Mouse (Mus musculus) adrenal gland, adult (tissue): Measurements from ENCODE around the gene Hmgcs2.

ENCODE experiments used
- DNase-seq, 2 experiments: peaks; one replicate each; pipeline ENCODE4 v3.0.0; 2022 to 2023; ENCODE audit warnings: low spot score in 1 of 2; ENCODE audit not compliant: inconsistent age in 2 of 2

Hmgcs2 gene

DNA sequence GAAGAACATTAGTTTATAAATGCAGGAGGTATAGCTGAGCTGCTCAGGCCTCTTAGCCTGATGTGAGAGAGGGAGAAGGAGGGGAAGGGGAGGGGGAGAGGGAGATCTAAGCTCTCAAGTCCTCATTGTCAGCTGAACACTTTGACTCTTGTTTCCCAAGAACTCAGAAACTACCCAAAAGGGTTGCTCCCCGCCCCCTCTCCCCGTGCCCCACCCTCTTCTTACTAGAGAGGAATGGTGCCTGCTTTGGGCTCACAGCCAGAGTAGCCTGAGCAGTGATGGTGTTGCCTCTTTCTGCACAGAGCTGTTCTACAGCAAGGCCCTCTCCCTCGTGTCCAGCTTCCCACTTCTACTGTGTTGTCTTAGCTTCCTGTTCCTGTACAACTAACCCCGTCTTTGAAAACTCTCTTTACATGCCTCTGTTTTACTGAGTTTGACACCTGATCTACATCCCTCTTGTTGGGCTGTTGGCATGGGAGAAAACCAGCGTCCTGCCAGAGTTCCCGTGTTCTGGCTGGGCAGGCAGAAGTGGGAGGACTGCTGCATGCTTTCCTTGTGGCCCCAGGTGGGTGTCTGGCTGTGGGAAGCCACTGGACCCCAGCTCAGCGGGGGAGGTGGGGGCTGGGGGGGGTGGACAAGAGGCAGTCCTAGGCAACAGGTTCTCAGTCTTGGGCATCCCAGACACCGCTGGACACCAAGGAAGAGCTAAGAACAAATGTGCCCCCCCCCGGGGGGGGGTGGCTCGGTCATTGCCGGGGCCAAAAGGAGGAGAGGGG is 6.4 kb upstream of the Hmgcs2 start:
- no peak for DNase-seq

DNA sequence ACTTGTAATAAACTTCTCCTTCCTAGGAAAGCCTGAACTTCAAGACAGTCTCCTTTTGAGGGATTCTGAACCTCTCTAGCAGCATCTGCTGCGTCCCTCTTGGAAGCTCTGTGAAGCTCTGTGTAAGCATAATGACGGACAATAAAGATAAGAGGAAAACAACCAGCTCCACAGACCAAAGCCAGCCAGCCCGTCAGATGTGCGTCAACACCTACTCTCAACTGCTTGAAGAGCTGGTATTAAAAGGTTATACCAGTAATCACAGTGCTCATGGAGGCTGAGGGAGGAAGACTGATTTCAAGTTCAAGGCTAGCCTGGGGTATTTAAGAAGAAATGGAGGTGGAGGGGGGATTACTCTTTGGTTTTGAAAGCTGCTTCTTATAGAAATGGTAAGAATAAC is 553 bp upstream of the Hmgcs2 start:
- no peak for DNase-seq

DNA sequence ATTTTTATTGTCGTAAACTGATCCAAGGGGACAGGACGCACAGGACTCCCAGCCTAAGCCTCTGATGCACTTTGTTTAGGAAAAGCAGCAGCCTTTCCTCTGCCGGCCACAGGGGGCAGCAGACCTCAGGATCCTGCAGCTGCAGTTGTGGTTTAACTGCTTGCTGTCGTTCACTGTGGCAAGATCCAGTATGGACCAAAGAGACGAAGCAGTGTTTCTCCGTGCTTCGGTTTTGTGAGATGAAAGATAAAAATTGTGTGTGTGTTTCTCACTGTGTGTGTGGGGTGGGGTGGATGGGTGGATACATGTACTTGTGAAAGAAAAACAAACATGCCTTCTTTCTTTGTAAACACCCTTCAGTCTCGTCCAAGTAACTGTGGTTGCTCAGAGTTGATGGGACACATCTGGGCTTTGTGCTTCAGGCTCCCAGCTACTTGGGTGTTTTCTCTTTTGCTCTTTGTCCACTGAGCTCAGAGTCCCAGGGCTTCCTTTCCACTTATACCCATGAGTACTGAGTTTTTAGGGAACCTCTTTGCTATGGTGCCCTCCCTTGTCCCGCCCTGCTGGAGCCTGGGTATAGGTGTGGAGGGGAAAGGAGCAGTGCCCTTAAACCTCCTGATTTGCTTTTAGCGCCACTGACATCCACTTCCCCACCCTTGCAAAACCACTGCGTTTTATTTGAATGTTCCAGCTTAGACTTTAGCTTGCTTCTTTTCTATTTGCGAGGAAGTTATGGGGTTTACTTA is 871 bp downstream of the Hmgcs2 start:
- DNase-seq = peak; percentile 44 to 74

DNA sequence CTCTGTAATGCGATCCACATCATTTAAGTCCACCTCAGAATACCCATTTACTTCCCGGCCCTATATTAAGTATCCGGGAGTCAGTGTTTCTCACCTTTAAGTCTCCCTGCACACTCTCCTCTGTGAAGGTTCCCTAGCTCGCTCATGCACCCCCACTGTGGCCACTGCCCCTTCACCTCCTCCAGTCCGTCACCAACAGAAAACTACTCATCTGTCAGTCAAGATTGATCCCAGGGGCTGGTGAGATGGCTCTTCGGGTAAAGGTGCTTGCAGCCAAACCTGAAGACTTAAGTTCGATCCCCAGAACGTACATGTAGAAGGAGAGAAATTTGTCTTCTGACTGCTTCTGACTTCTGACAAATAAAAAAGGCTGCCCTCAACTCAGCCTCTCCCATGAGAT is 2.2 kb downstream of the Hmgcs2 start:
- DNase-seq = no peak

DNA sequence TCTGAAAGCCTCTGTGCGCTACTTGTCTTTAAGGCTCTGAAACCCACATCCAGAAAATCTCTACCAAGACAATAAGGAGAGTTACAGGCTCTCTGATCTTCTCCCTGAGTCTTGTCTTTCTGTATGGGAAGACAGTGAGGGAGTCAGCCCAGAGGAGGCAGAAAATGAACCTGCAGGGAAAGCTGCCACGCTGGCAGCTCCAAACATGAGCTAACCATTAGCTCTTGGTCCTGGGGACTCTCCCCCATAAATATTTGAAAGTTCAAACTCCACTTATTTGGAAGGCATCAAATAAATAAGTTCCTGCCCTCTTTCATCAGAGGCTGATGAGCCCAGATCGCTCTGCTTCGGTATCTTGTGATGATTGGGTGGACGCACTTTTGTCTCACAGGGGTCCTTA is 3.0 kb downstream of the Hmgcs2 start:
- no peak for DNase-seq

DNA sequence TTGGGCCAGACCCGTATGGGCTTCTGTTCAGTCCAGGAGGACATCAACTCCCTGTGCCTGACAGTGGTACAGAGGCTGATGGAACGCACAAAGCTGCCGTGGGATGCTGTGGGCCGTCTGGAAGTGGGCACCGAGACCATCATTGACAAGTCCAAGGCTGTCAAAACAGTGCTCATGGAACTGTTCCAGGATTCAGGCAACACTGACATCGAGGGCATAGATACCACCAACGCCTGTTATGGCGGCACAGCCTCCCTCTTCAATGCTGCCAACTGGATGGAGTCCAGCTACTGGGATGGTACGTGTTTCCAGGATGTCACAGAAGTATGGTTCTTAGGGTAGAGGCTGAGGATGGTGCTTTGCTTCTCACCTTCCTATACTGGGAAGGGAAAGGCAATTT is 10.8 kb downstream of the Hmgcs2 start:
- DNase-seq = no peak

DNA sequence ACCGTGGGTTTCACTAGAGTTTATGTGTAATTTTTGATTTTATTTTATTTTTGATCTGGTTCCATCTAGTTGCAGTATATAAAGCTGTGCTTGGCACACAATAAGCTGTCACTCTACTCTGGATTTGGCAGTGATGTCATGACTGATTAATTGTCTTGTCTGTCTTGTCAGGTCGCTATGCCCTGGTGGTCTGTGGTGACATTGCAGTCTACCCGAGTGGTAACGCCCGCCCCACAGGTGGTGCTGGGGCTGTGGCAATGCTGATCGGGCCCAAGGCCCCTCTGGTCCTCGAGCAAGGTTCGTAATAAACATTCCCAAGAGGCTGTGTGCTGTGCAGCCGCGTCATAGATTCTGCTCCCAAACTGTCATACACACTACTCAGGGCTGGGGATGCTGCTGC is 15.7 kb downstream of the Hmgcs2 start:
- no peak for DNase-seq

DNA sequence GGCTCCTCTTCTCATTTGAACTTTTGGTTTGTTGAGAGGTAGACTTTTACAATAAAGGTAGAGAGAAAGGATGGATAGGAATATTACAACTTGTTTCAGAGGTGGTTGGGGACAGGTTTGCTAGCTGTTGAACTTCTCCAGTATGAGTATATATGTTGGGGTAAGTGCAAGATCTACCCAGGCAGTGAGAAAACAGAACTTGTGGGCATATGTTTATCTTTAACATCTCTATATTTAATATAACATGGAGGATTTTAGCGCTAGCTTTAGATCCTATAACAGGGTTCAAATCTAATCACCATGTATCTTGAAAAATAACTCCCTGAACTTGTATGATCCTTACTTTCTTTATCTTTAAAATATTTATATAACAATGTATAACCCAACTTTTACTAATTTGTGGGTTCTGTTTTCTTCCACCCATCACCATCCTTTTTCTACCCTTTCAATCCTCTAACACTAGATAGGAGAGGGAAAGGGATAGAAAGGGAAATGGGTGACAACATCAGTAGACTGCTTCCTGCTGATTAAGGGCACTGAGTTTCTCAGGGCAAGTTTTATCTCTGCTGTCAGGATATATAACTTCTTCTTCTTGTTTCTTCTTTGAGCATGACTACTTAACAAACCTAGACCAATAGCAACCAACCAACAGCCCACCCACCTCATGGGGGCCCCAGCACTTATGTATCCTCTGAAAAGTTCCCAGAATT is 19.3 kb downstream of the Hmgcs2 start:
- no peak for DNase-seq

DNA sequence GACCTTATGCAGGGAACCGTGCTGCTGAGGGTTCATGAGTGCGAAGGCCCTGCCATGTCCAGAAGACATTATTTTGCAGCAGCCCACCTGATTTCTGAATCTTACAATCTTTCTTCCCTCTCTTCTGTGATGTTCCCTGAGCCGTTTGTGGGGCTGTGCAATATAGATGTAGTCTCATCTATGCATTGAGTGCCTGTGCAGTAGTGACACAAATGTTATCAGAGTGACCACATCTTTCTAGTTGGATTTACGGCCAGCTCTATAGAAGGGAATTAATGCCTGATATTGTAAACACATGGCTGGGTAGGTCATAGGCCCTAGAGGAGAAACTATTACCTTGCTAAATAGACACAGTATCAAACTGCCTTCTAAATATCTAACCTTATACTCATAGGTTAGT is 20.0 kb downstream of the Hmgcs2 start:
- DNase-seq = no peak

DNA sequence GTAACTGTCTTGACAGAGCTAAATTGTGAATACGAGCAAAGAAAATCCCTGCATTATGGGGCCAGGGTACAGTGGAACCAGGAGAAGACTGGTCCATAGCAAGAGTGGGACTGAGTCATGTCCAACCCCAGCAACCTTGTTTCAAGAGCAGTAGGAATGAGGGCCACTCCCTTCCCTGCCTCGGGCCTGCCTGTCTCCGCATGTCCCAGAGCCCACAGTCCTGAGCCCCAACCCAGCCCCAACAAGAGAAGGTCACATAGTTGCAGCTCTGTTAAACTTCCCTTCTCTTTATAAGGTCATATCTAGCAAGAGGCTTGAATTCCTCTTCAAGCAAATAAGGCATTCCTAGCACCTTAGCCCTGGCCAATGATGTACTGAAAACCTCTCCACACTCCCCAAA is 21.5 kb downstream of the Hmgcs2 start:
- no peak for DNase-seq

DNA sequence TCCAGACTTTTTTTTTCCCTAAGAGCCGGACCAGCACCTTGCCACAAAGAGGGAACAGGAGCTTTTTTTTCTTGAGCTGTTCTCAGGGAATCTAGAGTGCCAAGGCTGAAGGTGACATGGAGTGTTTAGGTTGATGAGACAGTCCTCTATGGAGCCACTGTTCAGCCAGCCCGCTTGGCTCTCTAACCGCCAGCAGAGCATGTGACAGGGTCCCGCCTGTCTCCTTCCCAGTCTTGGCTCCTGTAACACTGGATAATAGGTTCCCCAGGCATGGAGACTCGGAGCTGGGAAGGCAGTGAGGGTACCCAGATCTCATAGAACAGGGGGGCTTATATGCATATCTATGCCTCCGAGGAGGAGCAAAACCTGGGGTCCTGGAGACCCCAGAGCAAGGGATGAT is 28.4 kb downstream of the Hmgcs2 start:
- DNase-seq = no peak

DNA sequence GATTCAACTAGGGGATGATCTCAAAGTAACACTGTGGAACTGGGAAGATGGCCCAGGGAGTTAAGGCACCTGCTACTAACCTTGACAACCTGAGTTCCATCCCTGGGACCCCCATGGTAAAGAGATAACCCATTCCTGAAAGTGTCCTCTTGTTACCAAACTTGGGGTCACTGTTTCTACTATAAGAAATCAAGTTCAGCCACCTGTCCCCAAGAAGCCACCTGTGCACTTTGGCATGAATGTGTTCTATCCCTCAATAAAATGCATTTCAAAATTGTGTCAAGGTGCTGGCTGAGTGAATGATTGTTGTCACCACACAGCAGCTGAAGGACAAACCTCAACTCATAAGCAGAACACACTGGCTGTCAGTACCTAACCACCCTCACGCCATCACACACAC is 30.2 kb downstream of the Hmgcs2 start:
- no peak for DNase-seq

DNA sequence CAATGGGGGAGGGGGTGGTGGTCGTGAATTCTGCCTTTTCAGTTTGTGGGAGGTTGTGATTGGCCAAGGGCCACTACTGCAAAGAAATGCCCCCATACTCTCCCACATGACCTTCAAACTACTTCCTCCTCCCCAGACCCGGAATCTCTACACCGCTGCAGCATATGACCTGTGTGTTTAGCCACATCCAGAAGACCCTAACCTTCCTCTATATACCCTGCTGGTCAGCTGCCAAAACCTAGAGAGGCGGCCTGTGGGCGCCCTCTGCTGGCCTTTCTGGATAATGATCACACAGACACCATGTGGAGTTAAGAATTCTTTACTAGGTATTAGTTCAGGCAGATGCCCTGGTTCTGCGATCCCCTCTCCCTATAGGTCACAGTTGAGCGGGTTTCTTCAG is 32.6 kb downstream of the Hmgcs2 start:
- peak; percentile 42 to 75 for DNase-seq

DNA sequence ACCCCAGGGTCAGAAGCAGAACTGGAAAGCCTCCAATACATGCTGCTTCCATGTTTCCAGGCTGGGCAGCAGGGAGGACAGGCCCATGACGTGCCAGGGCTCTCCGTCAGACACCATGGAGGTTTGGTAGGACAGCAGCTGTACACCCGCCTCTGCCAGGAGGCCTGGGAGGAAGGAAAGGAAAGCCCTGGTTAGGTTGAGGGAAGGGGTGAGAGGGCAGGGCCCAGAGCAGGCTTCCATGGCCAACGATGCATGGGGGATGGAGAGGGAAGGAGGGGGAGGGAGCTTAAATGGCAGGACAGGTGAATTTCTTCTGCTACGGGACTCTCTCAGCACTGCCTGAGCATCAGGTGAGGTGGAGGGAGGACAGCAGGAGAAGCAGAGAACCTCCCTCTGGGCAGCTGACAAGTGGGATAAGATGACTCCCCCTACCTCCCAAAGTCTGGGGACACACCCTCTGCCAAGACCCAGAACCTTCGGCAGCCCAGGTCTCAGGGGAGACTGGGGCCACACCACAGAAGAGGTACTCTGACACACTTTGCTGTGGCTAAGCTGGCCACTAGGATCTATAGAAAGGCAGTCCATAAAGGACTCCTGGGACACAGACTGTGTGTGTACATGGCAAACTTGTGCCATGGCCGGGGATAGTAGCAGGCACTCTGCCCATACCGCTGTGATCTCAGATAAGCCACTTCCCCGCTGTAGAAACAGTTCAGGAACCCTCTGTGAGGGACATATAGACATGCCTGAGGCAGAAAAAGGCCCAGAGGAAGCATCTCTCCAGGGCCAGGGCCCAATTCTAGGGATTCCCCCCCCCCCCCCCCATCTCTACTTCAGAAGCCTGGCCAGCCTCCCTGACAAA is 33.3 kb downstream of the Hmgcs2 start:
- DNase-seq = no peak

DNA sequence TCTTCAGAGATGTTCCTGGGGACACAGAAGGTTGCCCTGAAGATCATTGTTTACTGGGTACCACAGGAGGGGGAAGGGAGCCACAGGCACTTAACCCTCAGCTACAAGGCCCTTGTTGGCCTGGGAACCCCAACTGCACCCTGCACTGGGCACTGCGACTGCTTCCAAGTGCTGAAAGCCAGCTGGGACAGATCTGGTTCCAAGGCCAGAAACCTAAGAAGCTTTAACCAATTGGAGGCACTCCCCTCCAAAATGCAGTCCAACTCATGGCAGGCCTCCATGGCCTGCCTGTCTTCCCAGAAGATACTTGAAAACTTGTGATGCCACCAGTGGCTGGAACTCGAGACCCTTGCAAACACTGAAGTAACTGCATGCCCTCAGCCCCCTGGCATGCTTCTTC is 34.9 kb downstream of the Hmgcs2 start:
- DNase-seq = no peak

DNA sequence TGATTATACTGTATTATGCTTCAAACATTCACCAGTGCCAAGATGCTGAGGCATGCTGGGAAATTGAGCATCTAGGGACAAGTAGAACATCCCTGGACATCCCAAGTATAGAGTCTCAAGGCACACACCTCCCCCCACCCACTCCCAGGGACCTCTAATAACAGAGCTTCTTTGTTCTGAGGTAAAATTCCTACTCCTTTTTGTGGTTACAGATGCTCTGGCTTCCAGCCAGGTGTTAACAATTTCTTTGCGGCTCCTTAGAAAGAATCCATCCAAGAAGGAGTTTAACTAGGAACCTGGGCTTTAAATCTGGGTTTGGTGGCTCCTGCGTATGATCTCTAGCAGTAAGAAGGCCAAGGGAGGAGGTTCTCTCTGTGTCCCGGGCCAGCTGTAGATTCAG is 36.9 kb downstream of the Hmgcs2 start:
- no peak for DNase-seq

DNA sequence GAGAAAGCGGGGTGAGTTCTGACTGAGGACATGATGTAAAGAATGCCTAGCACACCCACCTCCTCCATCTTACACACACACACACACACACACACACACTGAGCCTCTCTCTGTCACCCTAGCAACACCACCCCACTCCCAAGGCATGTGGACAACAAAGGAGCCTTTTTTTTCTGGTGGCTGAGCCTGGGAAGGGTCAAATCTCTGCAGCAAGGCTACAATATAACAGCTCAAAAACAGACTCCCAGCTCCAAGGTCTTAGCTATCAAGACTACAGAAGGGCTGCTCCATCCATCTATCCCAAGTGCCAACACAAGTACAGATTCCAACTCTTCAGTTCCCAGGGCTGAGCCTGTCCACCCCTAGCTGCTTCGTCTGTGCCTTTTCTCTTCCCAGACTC is 39.0 kb downstream of the Hmgcs2 start:
- DNase-seq = no peak

DNA sequence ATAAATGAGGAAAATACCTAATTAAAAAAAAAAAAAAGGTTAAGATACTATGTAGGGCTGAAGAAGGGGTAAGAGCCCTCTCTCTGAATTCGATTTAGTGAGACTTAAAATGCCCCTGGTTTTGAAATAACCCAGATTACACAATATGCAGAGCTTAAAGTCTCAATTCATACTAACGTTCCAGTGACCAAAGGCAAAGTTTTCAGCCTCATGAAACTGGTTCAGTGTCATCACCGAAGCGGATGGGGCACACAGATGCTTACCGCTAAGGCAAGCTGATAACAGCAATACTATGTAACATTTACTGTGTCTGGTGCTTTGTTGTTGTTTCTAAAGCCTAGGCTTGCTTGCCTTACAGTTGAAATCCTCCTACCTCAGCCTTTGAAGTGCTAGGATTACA is 42.0 kb downstream of the Hmgcs2 start:
- DNase-seq = no peak

DNA sequence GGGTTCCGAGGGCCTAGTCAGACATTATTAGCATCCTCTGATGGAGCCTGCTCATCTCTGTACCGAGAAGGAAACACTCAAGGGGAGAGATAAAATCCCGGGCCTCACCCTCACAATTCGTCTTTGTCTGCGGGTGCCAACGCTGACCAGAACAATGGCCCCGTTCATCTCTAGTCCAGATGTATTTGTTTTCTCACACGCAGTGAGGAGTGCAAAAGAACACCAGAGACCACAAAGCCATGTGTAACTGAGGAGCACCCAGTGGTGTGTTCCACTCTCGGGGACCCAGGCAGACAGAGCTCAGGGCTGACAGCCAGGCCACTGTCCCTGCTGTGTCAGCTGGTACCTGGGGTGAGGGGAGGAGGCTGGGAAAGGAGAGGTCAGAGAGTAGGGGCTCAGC is 44.0 kb downstream of the Hmgcs2 start:
- no peak for DNase-seq

DNA sequence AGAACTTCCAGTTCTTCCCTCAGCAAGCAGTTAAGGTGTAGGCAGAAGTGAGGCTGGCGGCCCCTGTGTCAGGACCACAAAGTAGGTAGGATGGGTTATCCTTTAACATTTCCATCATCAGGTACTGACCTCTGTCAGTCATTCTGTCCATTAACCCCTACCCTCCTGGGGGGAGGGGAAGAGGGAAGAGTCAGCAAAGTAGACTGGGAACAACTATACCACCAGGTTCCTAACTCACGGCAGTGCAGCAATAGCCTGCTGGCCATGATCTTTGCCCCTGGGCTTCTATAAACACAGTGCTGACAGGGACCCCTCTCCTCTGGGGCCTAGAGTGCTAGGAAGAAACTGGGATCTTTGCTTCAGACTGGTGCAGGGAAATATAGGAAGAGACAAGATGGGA is 53.8 kb downstream of the Hmgcs2 start:
- DNase-seq = no peak

DNA sequence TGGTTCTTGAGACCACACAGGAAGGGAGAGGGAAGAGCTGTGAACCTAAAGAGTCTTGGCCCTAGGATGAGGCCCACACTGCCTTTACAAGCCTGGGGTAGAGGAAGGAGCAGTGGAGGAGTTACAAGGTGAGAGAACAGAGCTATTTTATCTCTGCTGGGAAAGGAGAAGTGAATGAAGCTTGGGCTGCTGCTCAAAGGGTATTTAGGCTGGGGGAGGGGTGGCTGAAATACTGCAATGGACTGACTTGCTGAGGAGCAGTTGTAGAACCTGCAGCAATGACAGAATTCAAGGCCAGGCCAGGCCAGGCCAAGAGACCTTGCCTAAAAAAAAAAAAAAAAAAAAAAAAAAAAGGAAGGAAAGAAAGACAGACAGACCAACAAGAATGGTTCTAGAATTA is 55.1 kb downstream of the Hmgcs2 start:
- no peak for DNase-seq
